Mouse (Mus musculus): ENCODE measurements at regions not wholly inside any gene's neighbourhood (a gene's known extent, or its start where the extent isn't known, plus 50 kb on each side); places are given as distances from the start of the nearest gene placed in this dataset.

GRCm38 (mm10) chr5:45111246-45111645 is 311.8 kb upstream of the Ldb2 start:
- WGBS, result 82% methylated on average over 4 of the region's 4 CpGs

GRCm38 (mm10) chr5:45110797-45111196 is 311.3 kb upstream of the Ldb2 start:
- 88% methylated on average over 3 of the region's 3 CpGs for WGBS
- DNase-seq, result no peak

More at GRCm38 (mm10) chr5:45111246-45111645, 311.8 kb upstream of the Ldb2 start:
- Histone ChIP-seq H3K4me3 (replicated peaks; ENCODE audit: insufficient read depth, low read depth, low read length) (no peak overlapping the region), H3K27ac (ENCODE audit: insufficient read depth, low read length) (no peak overlapping the region), H3K4me1 (ENCODE audit: control insufficient read depth, insufficient read depth, low read length) (no peaks in the 10 kb centered on the region), H3K27me3 (ENCODE audit: control insufficient read depth, insufficient read depth, low read length) (no peaks in the 10 kb centered on the region)
- TF ChIP-seq CTCF (IDR thresholded peaks at IDR 0.05; ENCODE audit: borderline replicate concordance, insufficient read depth, low read depth, low read length) (no peak), POLR2A (IDR thresholded peaks at IDR 0.05; ENCODE audit: borderline replicate concordance, insufficient read depth, low read length) (no peak)
- no peak for DNase-seq

GRCm38 (mm10) chr5:45105236-45105816 is 305.8 kb upstream of the Ldb2 start:
- Histone ChIP-seq H3K4me3 (replicated peaks; ENCODE audit: insufficient read depth, low read depth, low read length) (no peak overlapping the region), H3K27ac (ENCODE audit: insufficient read depth, low read length) (no peak overlapping the region), H3K4me1 (ENCODE audit: control insufficient read depth, insufficient read depth, low read length) (no peaks in the 10 kb centered on the region), H3K27me3 (ENCODE audit: control insufficient read depth, insufficient read depth, low read length) (no peaks in the 10 kb centered on the region)
- 45% methylated on average over 9 of the region's 9 CpGs for WGBS
- DNase-seq, result no peak
- TF ChIP-seq POLR2A (IDR thresholded peaks at IDR 0.05; ENCODE audit: borderline replicate concordance, insufficient read depth, low read length) (no peak), CTCF (IDR thresholded peaks at IDR 0.05; ENCODE audit: borderline replicate concordance, insufficient read depth, low read depth, low read length) (no peak)

More at GRCm38 (mm10) chr5:45110797-45111196, 311.3 kb upstream of the Ldb2 start:
- Histone ChIP-seq H3K4me1 (ENCODE audit: control insufficient read depth, insufficient read depth, low read length) (no peaks in the 10 kb centered on the region), H3K27me3 (ENCODE audit: control insufficient read depth, insufficient read depth, low read length) (no peaks in the 10 kb centered on the region), H3K4me3 (replicated peaks; ENCODE audit: insufficient read depth, low read depth, low read length) (no peak overlapping the region), H3K27ac (ENCODE audit: insufficient read depth, low read length) (no peak overlapping the region)
- TF ChIP-seq CTCF (IDR thresholded peaks at IDR 0.05; ENCODE audit: borderline replicate concordance, insufficient read depth, low read depth, low read length) (no peak), POLR2A (IDR thresholded peaks at IDR 0.05; ENCODE audit: borderline replicate concordance, insufficient read depth, low read length) (no peak)

- Histone ChIP-seq H3K4me3 (replicated peaks; ENCODE audit: insufficient read depth, low read depth, low read length) (no peak overlapping the region), H3K27ac (ENCODE audit: insufficient read depth, low read length) (no peak overlapping the region), H3K4me1 (ENCODE audit: control insufficient read depth, insufficient read depth, low read length) (no peaks in the 10 kb centered on the region), H3K27me3 (ENCODE audit: control insufficient read depth, insufficient read depth, low read length) (no peaks in the 10 kb centered on the region)
- WGBS, result 59% methylated on average over 6 of the region's 6 CpGs
- TF ChIP-seq CTCF (IDR thresholded peaks at IDR 0.05; ENCODE audit: borderline replicate concordance, insufficient read depth, low read depth, low read length) (no peak), POLR2A (IDR thresholded peaks at IDR 0.05; ENCODE audit: borderline replicate concordance, insufficient read depth, low read length) (no peak)
- no peak for DNase-seq
Observed at GRCm38 (mm10) chr5:45103763-45104428, 304.4 kb upstream of the Ldb2 start.

- no peaks in the 10 kb centered on the region for H3K4me1 ChIP-seq (ENCODE audit: control insufficient read depth, insufficient read depth, low read length)
- WGBS, result 27% methylated on average over 3 of the region's 3 CpGs
- DNase-seq, result peak in 1 of 2 experiments; percentile 3
- H3K27ac ChIP-seq (ENCODE audit: insufficient read depth, low read length), result no peak overlapping the region
- TF ChIP-seq POLR2A (IDR thresholded peaks at IDR 0.05; ENCODE audit: borderline replicate concordance, insufficient read depth, low read length) (no peak), CTCF (IDR thresholded peaks at IDR 0.05; ENCODE audit: borderline replicate concordance, insufficient read depth, low read depth, low read length) (no peak)
- no peaks in the 10 kb centered on the region for H3K27me3 ChIP-seq (ENCODE audit: control insufficient read depth, insufficient read depth, low read length)
- no peak overlapping the region for H3K4me3 ChIP-seq (replicated peaks; ENCODE audit: insufficient read depth, low read depth, low read length)
Observed at GRCm38 (mm10) chr5:45102661-45103060, 303.2 kb upstream of the Ldb2 start.

- H3K27ac ChIP-seq (ENCODE audit: insufficient read depth, low read length), result no peak overlapping the region
- DNase-seq, result no peak
- TF ChIP-seq CTCF (IDR thresholded peaks at IDR 0.05; ENCODE audit: borderline replicate concordance, insufficient read depth, low read depth, low read length) (no peak), POLR2A (IDR thresholded peaks at IDR 0.05; ENCODE audit: borderline replicate concordance, insufficient read depth, low read length) (no peak)
- H3K4me1 ChIP-seq (ENCODE audit: control insufficient read depth, insufficient read depth, low read length), result no peaks in the 10 kb centered on the region
- no peaks in the 10 kb centered on the region for H3K27me3 ChIP-seq (ENCODE audit: control insufficient read depth, insufficient read depth, low read length)
- H3K4me3 ChIP-seq (replicated peaks; ENCODE audit: insufficient read depth, low read depth, low read length), result no peak overlapping the region
- 27% methylated on average over 4 of the region's 4 CpGs for WGBS
Observed at GRCm38 (mm10) chr5:45101777-45102176, 302.3 kb upstream of the Ldb2 start.

- no peak for TF ChIP-seq CTCF (IDR thresholded peaks at IDR 0.05; ENCODE audit: borderline replicate concordance, insufficient read depth, low read depth, low read length)
- no peak for TF ChIP-seq POLR2A (IDR thresholded peaks at IDR 0.05; ENCODE audit: borderline replicate concordance, insufficient read depth, low read length)
- DNase-seq, result no peak
- Histone ChIP-seq H3K27me3 (ENCODE audit: control insufficient read depth, insufficient read depth, low read length) (no peaks in the 10 kb centered on the region), H3K4me1 (ENCODE audit: control insufficient read depth, insufficient read depth, low read length) (no peaks in the 10 kb centered on the region), H3K4me3 (replicated peaks; ENCODE audit: insufficient read depth, low read depth, low read length) (no peak overlapping the region), H3K27ac (ENCODE audit: insufficient read depth, low read length) (no peak overlapping the region)
- WGBS, result 95% methylated on average over 2 of the region's 2 CpGs
Observed at GRCm38 (mm10) chr5:45099082-45099481, 299.6 kb upstream of the Ldb2 start.

GRCm38 (mm10) chr5:45097941-45098340 is 298.5 kb upstream of the Ldb2 start:
- 53% methylated on average over 1 of the region's 1 CpGs for WGBS
- no peak overlapping the region for H3K27ac ChIP-seq (ENCODE audit: insufficient read depth, low read length)
- no peaks in the 10 kb centered on the region for H3K27me3 ChIP-seq (ENCODE audit: control insufficient read depth, insufficient read depth, low read length)
- no peak for DNase-seq
- no peaks in the 10 kb centered on the region for H3K4me1 ChIP-seq (ENCODE audit: control insufficient read depth, insufficient read depth, low read length)
- no peak overlapping the region for H3K4me3 ChIP-seq (replicated peaks; ENCODE audit: insufficient read depth, low read depth, low read length)
- TF ChIP-seq POLR2A (IDR thresholded peaks at IDR 0.05; ENCODE audit: borderline replicate concordance, insufficient read depth, low read length), result no peak
- no peak for TF ChIP-seq CTCF (IDR thresholded peaks at IDR 0.05; ENCODE audit: borderline replicate concordance, insufficient read depth, low read depth, low read length)
